Mouse (Mus musculus) retina, postnatal 7 days (tissue): Measurements from ENCODE around the gene Gm13043.
"Not testable (repeated sequence)": the region's sequence is repeated elsewhere in the genome, so short reads cannot be mapped to it uniquely, and the experiment has no call there.

Experiments
- DNase-seq: peaks from one replicate; pipeline ENCODE4 v3.0.0-alpha.2; 2012; ENCODE audit warnings: low read depth, low spot score

Gene Gm13043

GRCm38 (mm10) chr4:143511043-143511442 is at the start of gene Gm13043:
Gene Gm13043 (plus strand): TSS chr4:143511343.
- no peak for DNase-seq

- DNase-seq, result not testable (repeated sequence)
Observed at GRCm38 (mm10) chr4:143535654-143536053, 24.5 kb downstream of the Gm13043 start, which contains the start of gene Gm13040. Gene Gm13040 (plus strand): TSS chr4:143535954.

GRCm38 (mm10) chr4:143551400-143551799 is 40.3 kb downstream of the Gm13043 start, which contains the start of the genes BC080695 and Gm13057:
Gene BC080695 (plus strand): TSS chr4:143551700.
Gene Gm13057 (plus strand): TSS chr4:143551709.
- not testable (repeated sequence) for DNase-seq
